Mouse (Mus musculus) myocyte (in vitro differentiated cells): ENCODE results near the gene AI661453.
A peak's percentile ranks its signal among the peaks of the same experiment; 100 is the strongest.

Experiments used
- MYOD1 ChIP-seq, 3 experiments: IDR thresholded peaks; one replicate each; pipeline ENCODE4 v1.6.1; 2011; ENCODE audit warnings: control low read depth in 2 of 3, low read depth in 2 of 3, mild to moderate bottlenecking in 2 of 3, moderate library complexity in 1 of 3; ENCODE audit not compliant: insufficient read length in 2 of 3, control insufficient read depth in 1 of 3
- POLR2A ChIP-seq: IDR thresholded peaks from one replicate; pipeline ENCODE4 v1.6.1; 2011; ENCODE audit warnings: low read depth, mild to moderate bottlenecking, control low read depth, moderate library complexity; ENCODE audit not compliant: insufficient read length

DNA sequence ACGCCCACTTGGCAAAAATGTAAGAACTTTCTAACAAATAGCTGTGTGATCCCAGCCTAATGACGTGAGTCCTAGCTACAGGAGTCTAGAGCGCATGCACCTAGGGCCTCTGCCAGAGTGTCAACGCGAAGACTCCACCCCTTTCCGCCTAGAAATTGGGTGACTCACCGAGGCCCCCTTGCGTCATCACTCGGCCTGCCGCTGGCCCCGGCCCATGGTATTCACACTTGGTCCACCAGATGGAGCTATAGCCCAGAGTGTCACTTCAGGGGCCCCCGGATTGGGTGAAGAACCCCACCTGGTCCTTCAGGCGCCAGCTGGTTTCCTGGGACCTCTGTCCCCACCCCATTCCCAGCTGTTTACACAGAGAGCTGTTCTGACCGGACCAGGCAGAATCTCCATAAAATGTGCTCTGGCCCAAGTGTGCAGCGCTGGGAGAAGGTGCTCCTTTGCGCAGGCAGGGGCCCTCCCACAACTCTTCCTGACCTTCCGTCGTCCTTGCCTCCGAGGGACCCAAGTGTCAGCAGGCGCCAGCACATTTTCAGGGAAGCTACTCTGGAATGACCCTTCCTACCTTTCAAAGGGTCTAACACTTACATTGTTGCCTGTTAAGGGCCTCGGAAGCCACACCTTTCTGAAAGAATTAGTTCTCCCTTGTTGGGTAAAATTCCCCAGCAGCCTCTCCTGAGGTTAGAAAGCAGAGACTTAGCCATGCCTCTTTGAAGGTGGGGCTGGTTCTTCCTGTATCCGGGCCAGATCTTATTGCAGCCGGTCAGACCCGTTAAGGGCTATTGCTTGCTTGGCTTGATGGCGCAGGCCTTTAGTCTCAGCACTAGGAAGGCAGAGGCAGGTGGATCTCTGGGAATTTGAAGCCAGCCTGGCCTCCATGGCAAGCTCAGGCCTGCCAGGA, 75.0 kb downstream of the AI661453 start:
- TF ChIP-seq POLR2A (no peak), MYOD1 (IDR thresholded peaks at IDR 0.05; ENCODE audit: control insufficient read depth in 1 of 3, insufficient read length in 2 of 3, low read depth in 2 of 3) (peak; percentile 76 to 92 (median 84))
